Mouse (Mus musculus): ENCODE measurements around the gene Sox1. TPM values are rescaled to one million over a fixed set of nuclear protein-coding genes. Genes with fewer than 3 reads are reported as not detected.

Sox1 gene
- polyA plus RNA-seq, 1 experiment from 2014 or later, result not detected

DNA sequence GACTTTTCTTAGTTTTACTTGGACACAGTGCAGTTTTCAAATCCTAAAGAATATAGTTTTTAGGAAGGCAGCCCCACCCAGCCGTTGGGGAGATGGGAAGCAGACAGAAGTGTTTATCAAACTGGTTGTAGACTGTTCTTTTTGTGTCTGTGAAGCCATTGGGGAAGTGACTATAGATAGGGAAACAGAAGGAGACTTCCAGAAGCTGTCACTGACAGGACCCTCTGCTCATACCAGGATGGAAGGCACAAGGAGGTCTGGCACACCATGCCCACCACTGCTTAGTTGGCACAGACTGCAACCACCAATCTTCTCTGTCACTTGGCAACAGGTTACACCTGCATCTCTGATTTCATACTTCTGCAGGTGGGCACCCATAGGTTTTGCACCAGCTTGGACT, 2.3 kb upstream of the Sox1 start:
- Histone ChIP-seq H3K27me3 (ENCODE audit: insufficient read depth, low read length) (peaks cover 95% of the 10 kb centered on the region), H3K9ac (ENCODE audit: low read depth, low read length) (no peak overlapping the region), H3K36me3 (ENCODE audit: insufficient read depth, low read length) (no peaks in the 10 kb centered on the region), H3K4me3 (replicated peaks; ENCODE audit: low read depth, low read length) (no peak overlapping the region), H3K9me3 (replicated peaks; ENCODE audit: low read length) (no peaks in the 10 kb centered on the region), H3K27ac (no peak overlapping the region), H3K4me2 (ENCODE audit: low read length) (no peak overlapping the region), H3K4me1 (replicated peaks; ENCODE audit: insufficient read depth, low read length) (peaks cover 16% of the 10 kb centered on the region; the same call in 1 of the 2 replicates)
- 7% methylated on average over 1 of the region's 1 CpGs for WGBS
- DNase-seq (ENCODE audit: low spot score) (no peak), ATAC-seq (replicated peaks; ENCODE audit: low FRiP score, low read depth) (no peak)
- no peak for TF ChIP-seq CTCF (IDR thresholded peaks at IDR 0.05; ENCODE audit: low read depth)

DNA sequence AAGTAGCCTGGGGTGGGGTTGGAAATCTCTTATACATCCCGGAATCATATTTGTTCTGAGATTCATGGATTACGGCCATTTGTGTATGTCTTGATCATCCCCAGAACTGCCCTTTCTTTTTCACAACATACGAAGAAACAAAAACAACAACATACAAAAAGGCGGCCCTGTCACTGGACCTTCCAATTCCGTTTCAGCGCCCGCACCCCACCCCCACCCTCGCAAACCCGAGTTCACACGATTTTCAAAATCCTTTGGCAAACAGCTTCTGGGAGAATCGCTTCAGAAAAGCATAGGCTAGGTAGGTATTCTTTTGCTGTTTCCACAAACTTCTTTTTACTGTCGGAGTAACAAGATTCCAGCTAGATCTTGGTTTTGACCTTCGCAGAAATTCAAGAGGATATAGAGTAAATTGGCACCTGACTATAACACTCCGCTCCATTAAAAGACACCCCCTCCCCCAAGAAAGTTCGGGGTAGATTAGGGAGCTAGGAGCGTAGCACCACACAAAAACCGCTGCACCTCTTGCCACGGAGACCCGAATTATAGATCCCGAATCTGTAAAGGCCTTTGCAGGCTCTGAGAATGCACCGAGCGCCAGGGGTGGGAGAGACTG, 602 bp upstream of the Sox1 start:
- no peaks in the 10 kb centered on the region for H3K9me3 ChIP-seq (replicated peaks; ENCODE audit: low read length)
- peak overlapping the region; percentile 34; the same call in 1 of the 2 replicates for H3K4me3 ChIP-seq (replicated peaks; ENCODE audit: low read depth, low read length)
- peak overlapping the region; percentile 63 for H3K4me2 ChIP-seq (ENCODE audit: low read length)
- ATAC-seq (replicated peaks; ENCODE audit: low FRiP score, low read depth), result no peak
- no peak for DNase-seq (ENCODE audit: low spot score)
- TF ChIP-seq CTCF (IDR thresholded peaks at IDR 0.05; ENCODE audit: low read depth), result no peak
- 1% methylated on average over 22 of the region's 22 CpGs for WGBS
- no peak overlapping the region for H3K27ac ChIP-seq
- peaks cover 92% of the 10 kb centered on the region for H3K27me3 ChIP-seq (ENCODE audit: insufficient read depth, low read length)
- no peak overlapping the region for H3K9ac ChIP-seq (ENCODE audit: low read depth, low read length)
- no peaks in the 10 kb centered on the region for H3K36me3 ChIP-seq (ENCODE audit: insufficient read depth, low read length)
- peaks cover 16% of the 10 kb centered on the region; the same call in 1 of the 2 replicates for H3K4me1 ChIP-seq (replicated peaks; ENCODE audit: insufficient read depth, low read length)

DNA sequence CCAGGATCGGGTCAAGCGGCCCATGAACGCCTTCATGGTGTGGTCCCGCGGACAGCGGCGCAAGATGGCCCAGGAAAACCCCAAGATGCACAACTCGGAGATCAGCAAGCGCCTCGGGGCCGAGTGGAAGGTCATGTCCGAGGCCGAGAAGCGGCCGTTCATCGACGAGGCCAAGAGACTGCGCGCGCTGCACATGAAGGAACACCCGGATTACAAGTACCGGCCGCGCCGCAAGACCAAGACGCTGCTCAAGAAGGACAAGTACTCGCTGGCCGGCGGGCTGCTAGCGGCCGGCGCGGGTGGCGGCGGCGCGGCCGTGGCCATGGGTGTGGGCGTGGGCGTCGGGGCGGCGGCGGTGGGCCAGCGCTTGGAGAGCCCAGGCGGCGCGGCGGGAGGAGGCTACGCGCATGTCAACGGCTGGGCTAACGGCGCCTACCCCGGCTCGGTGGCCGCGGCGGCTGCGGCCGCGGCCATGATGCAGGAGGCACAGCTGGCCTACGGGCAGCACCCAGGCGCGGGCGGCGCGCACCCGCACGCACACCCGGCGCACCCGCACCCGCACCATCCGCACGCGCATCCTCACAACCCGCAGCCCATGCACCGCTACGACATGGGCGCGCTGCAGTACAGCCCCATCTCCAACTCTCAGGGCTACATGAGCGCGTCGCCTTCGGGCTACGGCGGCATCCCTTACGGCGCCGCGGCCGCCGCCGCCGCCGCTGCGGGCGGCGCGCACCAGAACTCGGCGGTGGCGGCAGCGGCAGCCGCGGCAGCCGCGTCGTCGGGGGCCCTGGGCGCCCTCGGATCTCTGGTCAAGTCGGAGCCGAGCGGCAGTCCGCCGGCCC, 1.6 kb downstream of the Sox1 start:
- Histone ChIP-seq H3K4me3 (replicated peaks; ENCODE audit: low read depth, low read length) (peak overlapping the region; percentile 28), H3K4me2 (ENCODE audit: low read length) (peak overlapping the region; percentile 45), H3K4me1 (replicated peaks; ENCODE audit: insufficient read depth, low read length) (peaks cover 16% of the 10 kb centered on the region; the same call in 1 of the 2 replicates), H3K36me3 (ENCODE audit: insufficient read depth, low read length) (no peaks in the 10 kb centered on the region), H3K9ac (ENCODE audit: low read depth, low read length) (no peak overlapping the region), H3K27me3 (ENCODE audit: insufficient read depth, low read length) (peaks cover 92% of the 10 kb centered on the region), H3K27ac (no peak overlapping the region), H3K9me3 (replicated peaks; ENCODE audit: low read length) (no peaks in the 10 kb centered on the region)
- DNase-seq (ENCODE audit: low spot score), result no peak
- peak; percentile 33; the same call in 1 of the 2 replicates for ATAC-seq (replicated peaks; ENCODE audit: low FRiP score, low read depth)
- TF ChIP-seq CTCF (IDR thresholded peaks at IDR 0.05; ENCODE audit: low read depth), result no peak
- 1% methylated on average over 111 of the region's 118 CpGs for WGBS

DNA sequence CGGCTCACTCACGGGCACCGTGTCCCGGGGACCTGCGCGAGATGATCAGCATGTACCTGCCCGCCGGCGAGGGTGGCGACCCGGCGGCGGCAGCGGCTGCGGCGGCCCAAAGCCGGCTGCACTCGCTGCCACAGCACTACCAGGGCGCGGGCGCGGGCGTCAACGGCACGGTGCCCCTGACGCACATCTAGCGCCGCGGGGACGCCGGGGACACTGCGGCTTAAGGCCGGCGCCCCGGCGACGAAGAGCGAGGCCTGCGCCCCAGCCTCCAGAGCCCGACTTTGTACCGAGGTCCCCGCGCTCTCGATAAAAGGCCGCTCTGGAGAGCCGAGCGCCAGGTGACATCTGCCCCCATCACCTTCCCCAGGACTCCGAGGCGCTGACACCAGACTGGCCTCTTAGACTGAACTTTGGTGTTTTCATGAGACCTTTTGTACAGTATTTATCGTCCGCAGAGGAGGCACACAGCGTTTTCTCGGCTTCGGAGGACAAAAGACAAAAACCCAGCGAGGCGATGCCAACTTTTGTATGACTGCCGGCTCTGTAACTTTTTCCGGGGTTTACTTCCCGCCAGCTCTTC, 2.3 kb downstream of the Sox1 start:
- H3K4me2 ChIP-seq (ENCODE audit: low read length), result peak overlapping the region; percentile 45
- no peak overlapping the region for H3K27ac ChIP-seq
- 0 out of 2 replicates have a peak, but pooled peaks have one; percentile 12 for ATAC-seq (replicated peaks; ENCODE audit: low FRiP score, low read depth)
- H3K27me3 ChIP-seq (ENCODE audit: insufficient read depth, low read length), result peaks cover 92% of the 10 kb centered on the region
- no peak for TF ChIP-seq CTCF (IDR thresholded peaks at IDR 0.05; ENCODE audit: low read depth)
- H3K9ac ChIP-seq (ENCODE audit: low read depth, low read length), result no peak overlapping the region
- 1% methylated on average over 47 of the region's 59 CpGs for WGBS
- no peaks in the 10 kb centered on the region for H3K9me3 ChIP-seq (replicated peaks; ENCODE audit: low read length)
- peaks cover 16% of the 10 kb centered on the region; the same call in 1 of the 2 replicates for H3K4me1 ChIP-seq (replicated peaks; ENCODE audit: insufficient read depth, low read length)
- no peaks in the 10 kb centered on the region for H3K36me3 ChIP-seq (ENCODE audit: insufficient read depth, low read length)
- peak overlapping the region; percentile 28 for H3K4me3 ChIP-seq (replicated peaks; ENCODE audit: low read depth, low read length)
- no peak for DNase-seq (ENCODE audit: low spot score)

DNA sequence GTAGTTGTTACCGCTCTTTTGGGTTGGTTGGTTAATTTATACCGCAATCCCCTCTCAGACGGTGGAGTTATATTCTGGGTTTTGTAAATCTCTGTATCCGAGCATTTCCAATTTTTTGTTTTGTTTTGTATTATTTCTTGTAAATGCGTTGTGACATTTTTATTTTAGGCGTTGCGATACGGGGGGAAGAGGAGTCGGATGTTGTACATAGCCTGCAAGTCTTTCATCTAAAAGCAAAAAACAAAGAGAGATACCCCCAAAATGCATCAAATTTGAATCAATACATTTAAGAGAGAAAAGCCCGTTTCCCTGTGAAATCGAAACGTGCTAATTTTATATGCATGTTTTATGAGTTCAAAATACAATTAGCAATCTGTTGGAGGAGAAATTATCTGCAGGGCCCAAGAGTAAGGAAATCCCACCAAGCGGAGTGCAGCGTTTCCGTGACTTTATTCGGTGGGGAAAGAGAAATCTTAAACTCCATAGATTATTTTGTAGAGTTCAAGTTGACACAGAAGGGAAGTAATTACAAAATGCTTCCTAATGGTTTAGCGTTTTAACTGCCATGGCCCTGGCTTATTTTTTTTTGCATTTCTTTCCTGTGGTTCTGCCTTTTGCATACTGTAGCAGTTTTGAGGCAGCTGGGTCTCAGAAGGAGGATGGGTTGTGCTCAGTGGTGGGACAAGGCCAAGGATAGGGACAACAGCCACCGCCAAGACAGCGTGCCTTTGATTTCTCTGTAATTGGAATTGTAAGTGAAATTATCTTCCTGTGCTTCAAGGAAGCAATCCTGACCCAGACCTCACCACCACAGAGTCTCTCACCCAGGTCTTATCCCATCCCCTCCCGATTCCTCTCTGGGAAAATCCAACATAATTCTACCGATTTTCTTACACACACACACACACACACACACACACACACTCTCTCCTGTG, 3.2 kb downstream of the Sox1 start:
- Histone ChIP-seq H3K4me3 (replicated peaks; ENCODE audit: low read depth, low read length) (no peak overlapping the region), H3K36me3 (ENCODE audit: insufficient read depth, low read length) (no peaks in the 10 kb centered on the region), H3K4me2 (ENCODE audit: low read length) (no peak overlapping the region), H3K4me1 (replicated peaks; ENCODE audit: insufficient read depth, low read length) (peaks cover 16% of the 10 kb centered on the region; the same call in 1 of the 2 replicates), H3K9ac (ENCODE audit: low read depth, low read length) (no peak overlapping the region), H3K27me3 (ENCODE audit: insufficient read depth, low read length) (peaks cover 92% of the 10 kb centered on the region), H3K27ac (no peak overlapping the region), H3K9me3 (replicated peaks; ENCODE audit: low read length) (no peaks in the 10 kb centered on the region)
- ATAC-seq (replicated peaks; ENCODE audit: low FRiP score, low read depth) (no peak), DNase-seq (ENCODE audit: low spot score) (no peak)
- 3% methylated on average over 21 of the region's 21 CpGs for WGBS
- TF ChIP-seq CTCF (IDR thresholded peaks at IDR 0.05; ENCODE audit: low read depth), result no peak

All from kidney, postnatal 0 days (tissue).